Mouse (Mus musculus) bone marrow macrophage, adult 2 months (primary cell): ENCODE results near the gene Comt.

Source experiments
- CTCF ChIP-seq: IDR thresholded peaks from 2 replicates; pipeline ENCODE4 v1.5.1; 2012; ENCODE audit warnings: low read depth, mild to moderate bottlenecking, low read length, moderate library complexity
- POLR2A ChIP-seq: IDR thresholded peaks from 2 replicates; pipeline ENCODE4 v1.6.1; 2012; ENCODE audit warnings: mild to moderate bottlenecking, low read depth, low read length, borderline replicate concordance

DNA sequence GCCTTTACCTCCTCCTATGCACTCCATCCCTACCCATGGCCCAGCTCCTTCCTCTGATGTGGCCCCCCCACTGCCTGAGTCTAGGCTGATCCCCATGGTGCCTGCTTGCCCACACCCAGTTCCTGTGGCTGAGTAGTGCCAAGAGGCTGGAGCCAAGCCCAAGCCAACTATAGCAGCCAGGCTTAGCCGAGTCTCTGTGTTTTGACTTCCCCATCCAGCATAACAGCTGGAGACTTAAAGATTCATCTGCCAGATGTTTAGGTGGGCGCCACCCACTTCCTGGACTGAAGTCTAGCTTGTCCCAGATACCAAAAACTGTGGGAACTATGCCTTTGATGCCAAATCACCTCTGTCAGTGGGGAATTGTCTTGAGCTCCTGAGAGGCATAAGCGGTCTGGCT, 37.6 kb upstream of the Comt start:
- TF ChIP-seq CTCF: no peak
- no peak for TF ChIP-seq POLR2A
